Mouse (Mus musculus) midbrain, postnatal 0 days (tissue): ENCODE results near the gene Utrn. TPM values are rescaled to one million over a fixed set of nuclear protein-coding genes. Genes with fewer than 3 reads are reported as not detected.
A peak's percentile ranks its signal among the peaks of the same experiment; 100 is the strongest.

Source experiments
- ATAC-seq: fragments of 200-750 bp; cut with Nextera tagmentation; 2 replicates; pipeline ENCODE4 v1.8.0; 2017; ENCODE audit warnings: moderate number of reproducible peaks, mild to moderate bottlenecking, moderate TSS enrichment, moderate library complexity; ENCODE audit not compliant: low FRiP score
- DNase-seq: peaks from one replicate; pipeline ENCODE4 v3.0.0-alpha.2; 2015; ENCODE audit warnings: low spot score
- H3K27ac ChIP-seq: fragments of 300-500 bp; sonication (generic); 2 replicates; pipeline ENCODE4 v1.5.1; 2014; ENCODE audit warnings: low read depth, mild to moderate bottlenecking, low read length, mixed read lengths
- H3K27me3 ChIP-seq: fragments of 300-500 bp; sonication (generic); 2 replicates; pipeline ENCODE4 v1.6.1; 2014; ENCODE audit warnings: low read length, control low read depth, mixed read lengths; ENCODE audit not compliant: insufficient read depth
- H3K36me3 ChIP-seq: fragments of 300-500 bp; sonication (generic); 2 replicates; pipeline ENCODE4 v1.6.1; 2014; ENCODE audit warnings: low read length, control low read depth, mixed read lengths; ENCODE audit not compliant: insufficient read depth
- H3K4me1 ChIP-seq: fragments of 300-500 bp; sonication (generic); 2 replicates; pipeline ENCODE4 v1.6.1; 2014; ENCODE audit warnings: mild to moderate bottlenecking, control low read depth, antibody characterized with exemption, low read length, mixed read lengths; ENCODE audit not compliant: insufficient read depth
- H3K4me2 ChIP-seq: fragments of 300-500 bp; sonication (generic); 2 replicates; pipeline ENCODE4 v1.6.1; 2014; ENCODE audit warnings: low read depth, mild to moderate bottlenecking, low read length, mixed read lengths; ENCODE audit not compliant: poor library complexity, severe bottlenecking
- H3K4me3 ChIP-seq: fragments of 300-500 bp; sonication (generic); 2 replicates; pipeline ENCODE4 v1.5.1; 2014; ENCODE audit warnings: low read depth, mild to moderate bottlenecking, low read length, moderate library complexity
- H3K9ac ChIP-seq: fragments of 300-500 bp; sonication (generic); replicated peaks from 2 replicates; pipeline ENCODE4 v1.6.1; 2014; ENCODE audit warnings: mild to moderate bottlenecking, low read length, moderate library complexity, mixed read lengths; ENCODE audit not compliant: poor library complexity, severe bottlenecking
- H3K9me3 ChIP-seq: fragments of 300-500 bp; sonication (generic); 2 replicates; pipeline ENCODE4 v1.6.1; 2016; ENCODE audit warnings: low read length, control low read depth
- CTCF ChIP-seq: IDR thresholded peaks from 2 replicates; pipeline ENCODE4 v1.5.1; 2016; ENCODE audit warnings: antibody characterized with exemption, mild to moderate bottlenecking
- WGBS: fragments of 180-500 bp; shearing (Covaris S2); extraction: QIAGEN DNeasy Blood & Tissue Kit; methylation state at CpG from one replicate; pipeline ENCODE4 v1.1.7; 2014; 5-methylcytosine and 5-hydroxymethylcytosine counted together
- polyA plus RNA-seq: library from polyadenylated mRNA; unstranded; fragments of >200 nt; fragmentation: Nextera tagmentation; extraction: Ambion mirVana; gene quantifications from 2 replicates; pipeline ENCODE4 v1.2.1, GENCODE M21; 2015
- total RNA-seq: library from RNA; depleted of rRNA; stranded (reverse); fragments of >200 nt; gene quantifications from 2 replicates; pipeline ENCODE4 v1.2.3, GENCODE M21; 2014

Utrn gene
- total and polyA plus RNA-seq, 2 experiments from 2014 or later: 15.4 to 20.6 TPM

GRCm38 (mm10) chr10:12474850-12475621, 394.1 kb downstream of the Utrn start:
- ATAC-seq: no peak
- no peak overlapping the region for H3K27ac ChIP-seq
- 68% methylated on average over 14 of the region's 14 CpGs for WGBS
- no peaks in the 10 kb centered on the region for H3K27me3 ChIP-seq
- DNase-seq: no peak
- no peak overlapping the region for H3K9ac ChIP-seq
- no peak overlapping the region for H3K4me2 ChIP-seq
- TF ChIP-seq CTCF: no peak
- H3K4me3 ChIP-seq: no peak overlapping the region
- no peaks in the 10 kb centered on the region for H3K4me1 ChIP-seq
- no peaks in the 10 kb centered on the region for H3K9me3 ChIP-seq
- no peaks in the 10 kb centered on the region for H3K36me3 ChIP-seq

- no peak for DNase-seq
- no peak for TF ChIP-seq CTCF
- Histone ChIP-seq H3K4me2 (no peak overlapping the region), H3K27ac (no peak overlapping the region), H3K9ac (no peak overlapping the region), H3K36me3 (no peaks in the 10 kb centered on the region), H3K9me3 (no peaks in the 10 kb centered on the region), H3K4me1 (no peaks in the 10 kb centered on the region), H3K4me3 (no peak overlapping the region), H3K27me3 (no peaks in the 10 kb centered on the region)
- ATAC-seq: no peak
- 89% methylated on average over 5 of the region's 5 CpGs for WGBS
Measured at GRCm38 (mm10) chr10:12469391-12470057, 399.6 kb downstream of the Utrn start.

- Histone ChIP-seq H3K27ac (no peak overlapping the region), H3K4me1 (no peaks in the 10 kb centered on the region), H3K4me3 (no peak overlapping the region), H3K9me3 (no peaks in the 10 kb centered on the region), H3K9ac (no peak overlapping the region), H3K36me3 (no peaks in the 10 kb centered on the region), H3K27me3 (no peaks in the 10 kb centered on the region), H3K4me2 (no peak overlapping the region)
- peak; percentile 47 for DNase-seq
- no peak for TF ChIP-seq CTCF
- 55% methylated on average over 2 of the region's 2 CpGs for WGBS
- no peak for ATAC-seq
Measured at GRCm38 (mm10) chr10:12467544-12467943, 401.6 kb downstream of the Utrn start.

- Histone ChIP-seq H3K9me3 (no peaks in the 10 kb centered on the region), H3K27me3 (no peaks in the 10 kb centered on the region), H3K36me3 (0 out of 2 replicates have a peak, but pooled peaks cover 4% of the 10 kb centered on the region), H3K4me1 (no peaks in the 10 kb centered on the region), H3K27ac (no peak overlapping the region), H3K9ac (no peak overlapping the region), H3K4me3 (no peak overlapping the region), H3K4me2 (no peak overlapping the region)
- ATAC-seq (no peak), DNase-seq (no peak)
- TF ChIP-seq CTCF: no peak
Measured at GRCm38 (mm10) chr10:12460945-12461344, 408.2 kb downstream of the Utrn start.

GRCm38 (mm10) chr10:12456867-12457266, 412.3 kb downstream of the Utrn start:
- ATAC-seq (no peak), DNase-seq (no peak)
- H3K27me3 ChIP-seq: no peaks in the 10 kb centered on the region
- no peak overlapping the region for H3K4me2 ChIP-seq
- no peaks in the 10 kb centered on the region for H3K9me3 ChIP-seq
- H3K4me3 ChIP-seq: no peak overlapping the region
- H3K36me3 ChIP-seq: 0 out of 2 replicates have a peak, but pooled peaks cover under 1% of the 10 kb centered on the region
- H3K9ac ChIP-seq: no peak overlapping the region
- WGBS: 85% methylated on average over 1 of the region's 1 CpGs
- H3K27ac ChIP-seq: no peak overlapping the region
- H3K4me1 ChIP-seq: no peaks in the 10 kb centered on the region
- TF ChIP-seq CTCF: no peak

GRCm38 (mm10) chr10:12452641-12453040, 416.5 kb downstream of the Utrn start:
- H3K9ac ChIP-seq: no peak overlapping the region
- no peaks in the 10 kb centered on the region for H3K36me3 ChIP-seq
- 87% methylated on average over 2 of the region's 2 CpGs for WGBS
- ATAC-seq (no peak), DNase-seq (no peak)
- H3K4me3 ChIP-seq: no peak overlapping the region
- no peaks in the 10 kb centered on the region for H3K27me3 ChIP-seq
- no peak overlapping the region for H3K27ac ChIP-seq
- no peaks in the 10 kb centered on the region for H3K4me1 ChIP-seq
- no peak for TF ChIP-seq CTCF
- no peak overlapping the region for H3K4me2 ChIP-seq
- no peaks in the 10 kb centered on the region for H3K9me3 ChIP-seq
